Mouse (Mus musculus) brain, embryonic 14.5 days (tissue): ENCODE data around the gene Foxj1. TPM values are rescaled to one million over a fixed set of nuclear protein-coding genes. Genes with fewer than 3 reads are reported as not detected.
"Not testable (repeated sequence)": the region's sequence is repeated elsewhere in the genome, so short reads cannot be mapped to it uniquely, and the experiment has no call there.

ENCODE experiments used
- DNase-seq: peaks from one replicate; pipeline ENCODE4 v3.0.0-alpha.2; 2011; ENCODE audit warnings: low read depth
- CTCF ChIP-seq: fragments of 200-500 bp; IDR thresholded peaks from 2 replicates; pipeline ENCODE4 v1.5.1; 2012; ENCODE audit warnings: inconsistent platforms, mild to moderate bottlenecking, moderate library complexity, borderline replicate concordance; ENCODE audit not compliant: insufficient read depth, insufficient read length; ENCODE audit errors: extremely low read depth
- POLR2A ChIP-seq: fragments of 200-500 bp; IDR thresholded peaks from 2 replicates; pipeline ENCODE4 v1.6.1; 2012; ENCODE audit warnings: mild to moderate bottlenecking, inconsistent platforms, borderline replicate concordance; ENCODE audit not compliant: poor library complexity, insufficient read depth, insufficient read length, severe bottlenecking; ENCODE audit errors: extremely low read depth
- polyA plus RNA-seq: library from polyadenylated mRNA; depleted of rRNA; stranded (reverse); fragments of >200 nt; gene quantifications from 2 replicates; pipeline ENCODE4 v1.2.3, GENCODE M21; 2012; rRNA removed

Gene Foxj1
- 22.2 and 29.7 TPM in 2 replicates for polyA plus RNA-seq

- TF ChIP-seq CTCF (peak; percentile 45; the same call in 1 of the 2 replicates), POLR2A (no peak)
Observed at GRCm38 (mm10) chr11:116335244-116336036, at the start of gene Foxj1. TSS of gene Foxj1 (minus strand) at chr11:116335399.

GRCm38 (mm10) chr11:116384171-116384570 is 49.0 kb upstream of the Foxj1 start:
- no peak for DNase-seq
- TF ChIP-seq CTCF (no peak), POLR2A (no peak)

More at GRCm38 (mm10) chr11:116335244-116336036, at the start of gene Foxj1:
- peak; percentile 99 for DNase-seq

GRCm38 (mm10) chr11:116383070-116383469 is 47.9 kb upstream of the Foxj1 start:
- DNase-seq = not testable (repeated sequence)

- no peak for DNase-seq
- TF ChIP-seq POLR2A = no peak
- no peak for TF ChIP-seq CTCF
Observed at GRCm38 (mm10) chr11:116380767-116381166, 45.6 kb upstream of the Foxj1 start.

- TF ChIP-seq CTCF = no peak
- no peak for TF ChIP-seq POLR2A
- DNase-seq = no peak
Observed at GRCm38 (mm10) chr11:116379530-116379929, 44.3 kb upstream of the Foxj1 start.

GRCm38 (mm10) chr11:116376945-116377661 is 41.9 kb upstream of the Foxj1 start:
- DNase-seq = no peak
- TF ChIP-seq POLR2A (no peak), CTCF (no peak)

GRCm38 (mm10) chr11:116371894-116372450 is 36.8 kb upstream of the Foxj1 start:
- no peak for TF ChIP-seq CTCF
- TF ChIP-seq POLR2A = no peak
- DNase-seq = no peak

- TF ChIP-seq POLR2A (no peak), CTCF (no peak)
Observed at GRCm38 (mm10) chr11:116369633-116370032, 34.4 kb upstream of the Foxj1 start.

GRCm38 (mm10) chr11:116369051-116369450 is 33.9 kb upstream of the Foxj1 start:
- TF ChIP-seq CTCF = no peak
- no peak for TF ChIP-seq POLR2A
- no peak for DNase-seq

More at GRCm38 (mm10) chr11:116369633-116370032, 34.4 kb upstream of the Foxj1 start:
- DNase-seq = no peak

GRCm38 (mm10) chr11:116368116-116368515 is 32.9 kb upstream of the Foxj1 start:
- DNase-seq = peak; percentile 93
- no peak for TF ChIP-seq POLR2A
- TF ChIP-seq CTCF = peak; percentile 91

GRCm38 (mm10) chr11:116366647-116367046 is 31.4 kb upstream of the Foxj1 start:
- TF ChIP-seq POLR2A (no peak), CTCF (no peak)
- DNase-seq = no peak

GRCm38 (mm10) chr11:116366124-116366523 is 30.9 kb upstream of the Foxj1 start:
- TF ChIP-seq CTCF = no peak
- no peak for TF ChIP-seq POLR2A
- no peak for DNase-seq

GRCm38 (mm10) chr11:116365432-116365831 is 30.2 kb upstream of the Foxj1 start:
- TF ChIP-seq POLR2A (no peak), CTCF (no peak)
- DNase-seq = no peak
